Mouse (Mus musculus) stomach, embryonic 16.5 days (tissue): ENCODE data around the gene Sp6. TPM values are rescaled to one million over a fixed set of nuclear protein-coding genes. Genes with fewer than 3 reads are reported as not detected.

Experiments used
- ATAC-seq: fragments of 200-750 bp; cut with Nextera tagmentation; 2 replicates; pipeline ENCODE4 v1.8.0; 2017; ENCODE audit warnings: moderate number of reproducible peaks, moderate TSS enrichment; ENCODE audit not compliant: insufficient read depth, low FRiP score
- H3K27ac ChIP-seq: fragments of 300-500 bp; sonication (generic); 2 replicates; pipeline ENCODE4 v1.5.1; 2014; ENCODE audit warnings: low read length
- H3K27me3 ChIP-seq: fragments of 300-500 bp; sonication (generic); 2 replicates; pipeline ENCODE4 v1.6.1; 2014; ENCODE audit warnings: low read length, control low read depth, mixed read lengths; ENCODE audit not compliant: control insufficient read depth, insufficient read depth
- H3K36me3 ChIP-seq: fragments of 300-500 bp; sonication (generic); 2 replicates; pipeline ENCODE4 v1.6.1; 2014; ENCODE audit warnings: low read length; ENCODE audit not compliant: control insufficient read depth, insufficient read depth
- H3K4me1 ChIP-seq: fragments of 300-500 bp; sonication (generic); 2 replicates; pipeline ENCODE4 v1.6.1; 2014; ENCODE audit warnings: low read length, control low read depth, mixed read lengths; ENCODE audit not compliant: control insufficient read depth, insufficient read depth
- H3K4me2 ChIP-seq: fragments of 300-500 bp; sonication (generic); 2 replicates; pipeline ENCODE4 v1.6.1; 2014; ENCODE audit warnings: low read depth, low read length, mixed read lengths
- H3K4me3 ChIP-seq: fragments of 300-500 bp; sonication (generic); replicated peaks from 2 replicates; pipeline ENCODE4 v1.5.1; 2014; ENCODE audit warnings: mild to moderate bottlenecking, low read length
- H3K9ac ChIP-seq: fragments of 300-500 bp; sonication (generic); 2 replicates; pipeline ENCODE4 v1.6.1; 2014; ENCODE audit warnings: low read length
- H3K9me3 ChIP-seq: fragments of 300-500 bp; sonication (generic); replicated peaks from 2 replicates; pipeline ENCODE4 v1.6.1; 2016; ENCODE audit warnings: low read length, control low read depth; ENCODE audit not compliant: control insufficient read depth
- WGBS: fragments of 180-500 bp; shearing (Covaris S2); extraction: QIAGEN DNeasy Blood & Tissue Kit; methylation state at CpG from one replicate; pipeline ENCODE4 v1.1.7; 2014; 5-methylcytosine and 5-hydroxymethylcytosine counted together
- polyA plus RNA-seq: library from polyadenylated mRNA; unstranded; fragments of >200 nt; fragmentation: Nextera tagmentation; extraction: Ambion mirVana; gene quantifications from 2 replicates; pipeline ENCODE4 v1.2.1, GENCODE M21; 2015

The Sp6 gene
- polyA plus RNA-seq, 1 experiment from 2014 or later = 6.1 TPM

- no peak for ATAC-seq
- Histone ChIP-seq H3K9me3 (no peaks in the 10 kb centered on the region), H3K36me3 (no peaks in the 10 kb centered on the region), H3K27me3 (peaks cover 5% of the 10 kb centered on the region; the same call in 1 of the 2 replicates), H3K9ac (no peak overlapping the region), H3K4me3 (no peak overlapping the region), H3K4me1 (0 out of 2 replicates have a peak, but pooled peaks cover 3% of the 10 kb centered on the region), H3K4me2 (no peak overlapping the region), H3K27ac (no peak overlapping the region)
- WGBS = 52% methylated on average over 8 of the region's 8 CpGs
These were observed 3.9 kb upstream of the Sp6 start for GRCm38 (mm10) chr11:97009198-97009790.

- H3K9ac ChIP-seq = peak overlapping the region; percentile 69; the same call in 1 of the 2 replicates
These were observed 4.7 kb downstream of the Sp6 start for GRCm38 (mm10) chr11:97017696-97018582.

GRCm38 (mm10) chr11:97018583-97019344 lies 5.6 kb downstream of the Sp6 start:
- Histone ChIP-seq H3K4me1 (peaks cover 15% of the 10 kb centered on the region), H3K9ac (peak overlapping the region; percentile 69)
- ATAC-seq = peak; percentile 23; the same call in 1 of the 2 replicates

More at GRCm38 (mm10) chr11:97017696-97018582, 4.7 kb downstream of the Sp6 start:
- Histone ChIP-seq H3K4me1 (peaks cover 18% of the 10 kb centered on the region), H3K4me2 (peak overlapping the region; percentile 57), H3K9me3 (no peaks in the 10 kb centered on the region), H3K36me3 (no peaks in the 10 kb centered on the region), H3K4me3 (peak overlapping the region; percentile 46), H3K27ac (no peak overlapping the region), H3K27me3 (peaks cover 51% of the 10 kb centered on the region)
- ATAC-seq = no peak
- 1% methylated on average over 36 of the region's 36 CpGs for WGBS

GRCm38 (mm10) chr11:97019345-97019708 lies 6.1 kb downstream of the Sp6 start:
- no peaks in the 10 kb centered on the region for H3K36me3 ChIP-seq
- peak overlapping the region; percentile 70 for H3K27ac ChIP-seq
- ATAC-seq = no peak
- 12% methylated on average over 13 of the region's 13 CpGs for WGBS
- peak overlapping the region; percentile 69 for H3K9ac ChIP-seq
- H3K4me3 ChIP-seq = peak overlapping the region; percentile 46
- peaks cover 58% of the 10 kb centered on the region for H3K27me3 ChIP-seq
- H3K9me3 ChIP-seq = no peaks in the 10 kb centered on the region
- peaks cover 15% of the 10 kb centered on the region for H3K4me1 ChIP-seq
- peak overlapping the region; percentile 57; the same call in 1 of the 2 replicates for H3K4me2 ChIP-seq

More at GRCm38 (mm10) chr11:97018583-97019344, 5.6 kb downstream of the Sp6 start:
- H3K27ac ChIP-seq = peak overlapping the region; percentile 70
- H3K36me3 ChIP-seq = no peaks in the 10 kb centered on the region
- H3K27me3 ChIP-seq = peaks cover 58% of the 10 kb centered on the region
- H3K4me3 ChIP-seq = peak overlapping the region; percentile 46
- H3K9me3 ChIP-seq = no peaks in the 10 kb centered on the region
- peak overlapping the region; percentile 57 for H3K4me2 ChIP-seq
- WGBS = 2% methylated on average over 64 of the region's 68 CpGs

- Histone ChIP-seq H3K4me1 (peaks cover 22% of the 10 kb centered on the region), H3K27ac (no peak overlapping the region)
- 2% methylated on average over 27 of the region's 27 CpGs for WGBS
These were observed 8.0 kb downstream of the Sp6 start for GRCm38 (mm10) chr11:97021121-97021765.

GRCm38 (mm10) chr11:97021873-97022484 lies 8.8 kb downstream of the Sp6 start:
- peak overlapping the region; percentile 95 for H3K4me2 ChIP-seq
- H3K4me1 ChIP-seq = peaks cover 22% of the 10 kb centered on the region
- H3K9ac ChIP-seq = peak overlapping the region; percentile 81
- WGBS = under 1% methylated on average over 50 of the region's 50 CpGs
- peak; percentile 35; the same call in 1 of the 2 replicates for ATAC-seq
- H3K27me3 ChIP-seq = peaks cover 44% of the 10 kb centered on the region
- no peak overlapping the region for H3K27ac ChIP-seq
- H3K4me3 ChIP-seq = peak overlapping the region; percentile 62
- no peaks in the 10 kb centered on the region for H3K9me3 ChIP-seq
- no peaks in the 10 kb centered on the region for H3K36me3 ChIP-seq

More at GRCm38 (mm10) chr11:97021121-97021765, 8.0 kb downstream of the Sp6 start:
- no peak for ATAC-seq
- H3K9me3 ChIP-seq = no peaks in the 10 kb centered on the region
- H3K9ac ChIP-seq = peak overlapping the region; percentile 81
- H3K4me2 ChIP-seq = peak overlapping the region; percentile 95
- peak overlapping the region; percentile 62 for H3K4me3 ChIP-seq
- no peaks in the 10 kb centered on the region for H3K36me3 ChIP-seq
- H3K27me3 ChIP-seq = peaks cover 50% of the 10 kb centered on the region

GRCm38 (mm10) chr11:97024977-97025376 lies 11.8 kb downstream of the Sp6 start:
- H3K4me1 ChIP-seq = peaks cover 17% of the 10 kb centered on the region
- H3K27ac ChIP-seq = peak overlapping the region; percentile 44; the same call in 1 of the 2 replicates
- H3K4me3 ChIP-seq = no peak overlapping the region
- no peaks in the 10 kb centered on the region for H3K36me3 ChIP-seq
- H3K9me3 ChIP-seq = no peaks in the 10 kb centered on the region
- H3K4me2 ChIP-seq = no peak overlapping the region
- no peak for ATAC-seq
- peaks cover 30% of the 10 kb centered on the region for H3K27me3 ChIP-seq
- 45% methylated on average over 10 of the region's 10 CpGs for WGBS
- peak overlapping the region; percentile 72; the same call in 1 of the 2 replicates for H3K9ac ChIP-seq

GRCm38 (mm10) chr11:97025721-97026344 lies 12.6 kb downstream of the Sp6 start:
- H3K9me3 ChIP-seq = no peaks in the 10 kb centered on the region
- ATAC-seq = peak; percentile 63
- H3K4me3 ChIP-seq = peak overlapping the region; percentile 37
- H3K9ac ChIP-seq = peak overlapping the region; percentile 72
- 3% methylated on average over 17 of the region's 17 CpGs for WGBS
- peak overlapping the region; percentile 61 for H3K4me2 ChIP-seq
- H3K4me1 ChIP-seq = peaks cover 22% of the 10 kb centered on the region
- H3K36me3 ChIP-seq = no peaks in the 10 kb centered on the region
- peak overlapping the region; percentile 93 for H3K27ac ChIP-seq
- peaks cover 27% of the 10 kb centered on the region for H3K27me3 ChIP-seq
